Mouse (Mus musculus): Measurements from ENCODE around the gene Polr3gl. TPM values are rescaled to one million over a fixed set of nuclear protein-coding genes. Genes with fewer than 3 reads are reported as not detected.
A peak's percentile ranks its signal among the peaks of the same experiment; 100 is the strongest.

Gene Polr3gl
- polyA plus RNA-seq, 1 experiment, result 44.5 TPM

DNA sequence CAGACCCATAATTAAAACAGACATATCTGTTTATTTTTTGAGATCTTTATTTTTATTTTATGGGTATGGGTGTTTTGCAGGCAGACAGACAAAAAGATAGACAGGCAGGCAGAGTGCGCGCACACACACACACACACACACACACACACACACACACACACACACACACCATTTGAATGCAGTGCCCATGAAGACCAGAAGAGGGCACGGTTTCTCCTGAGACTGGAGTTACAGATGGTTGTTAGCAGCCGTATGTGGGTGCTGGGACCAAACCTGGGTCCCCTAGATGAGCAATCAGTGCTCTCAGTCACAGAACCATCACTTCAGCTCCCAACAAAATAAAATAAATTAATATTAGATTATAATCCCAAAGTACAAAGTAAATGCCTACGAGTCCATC, 10.6 kb downstream of the Polr3gl start:
- Histone ChIP-seq H3K4me1 (ENCODE audit: control insufficient read depth, insufficient read depth, low read length) (peaks cover 2% of the 10 kb centered on the region; the same call in 1 of the 2 replicates), H3K4me3 (ENCODE audit: insufficient read depth, low read length) (no peak overlapping the region), H3K27ac (ENCODE audit: insufficient read depth, low read length) (no peak overlapping the region)
- TF ChIP-seq POLR2A (IDR thresholded peaks at IDR 0.05; ENCODE audit: extremely low read depth, insufficient read depth, low read length), result no peak
- no peak for TF ChIP-seq CTCF (IDR thresholded peaks at IDR 0.05; ENCODE audit: extremely low read depth, insufficient read depth, low read length)

DNA sequence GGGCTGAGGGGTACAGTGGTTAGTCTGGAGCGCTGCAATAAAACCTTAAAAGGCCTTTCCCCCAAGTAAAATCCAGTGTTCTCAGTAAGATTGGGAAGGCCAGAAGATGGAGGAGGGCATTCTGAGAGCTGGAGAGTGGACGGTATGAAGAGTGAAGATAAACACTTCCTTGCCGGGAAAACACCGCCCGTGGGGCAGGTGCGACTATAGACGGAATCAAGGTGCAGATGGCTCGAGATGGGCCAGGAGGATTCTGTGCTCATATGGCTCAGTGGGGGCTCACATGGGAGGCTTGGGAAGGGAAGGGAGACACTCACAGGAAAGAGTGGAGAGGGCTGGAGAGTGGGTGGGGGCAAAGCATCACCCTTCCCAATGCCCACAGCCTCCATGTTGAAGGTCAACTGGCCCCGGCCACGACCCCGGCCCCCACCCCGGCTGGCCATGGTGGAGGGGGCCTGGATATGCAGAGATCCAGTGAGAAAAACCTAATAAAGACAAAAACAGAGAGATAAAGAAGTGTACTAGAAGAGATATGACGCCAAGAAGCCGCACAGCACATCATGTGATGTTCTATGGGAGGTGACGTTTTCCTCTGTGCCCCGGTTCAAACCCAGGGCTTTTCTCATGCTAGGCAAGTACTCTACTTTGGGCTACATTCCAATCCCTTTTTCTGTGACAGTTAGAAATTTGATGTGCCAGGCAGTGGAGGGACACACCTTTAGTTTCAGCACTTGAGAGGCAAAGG, 12.0 kb downstream of the Polr3gl start:
- TF ChIP-seq POLR2A (IDR thresholded peaks at IDR 0.05; ENCODE audit: extremely low read depth, insufficient read depth, low read length), result no peak
- no peak for TF ChIP-seq CTCF (IDR thresholded peaks at IDR 0.05; ENCODE audit: extremely low read depth, insufficient read depth, low read length)
- peaks cover 6% of the 10 kb centered on the region for H3K4me1 ChIP-seq (ENCODE audit: control insufficient read depth, insufficient read depth, low read length)
- no peak overlapping the region for H3K4me3 ChIP-seq (ENCODE audit: insufficient read depth, low read length)
- no peak overlapping the region for H3K27ac ChIP-seq (ENCODE audit: insufficient read depth, low read length)

DNA sequence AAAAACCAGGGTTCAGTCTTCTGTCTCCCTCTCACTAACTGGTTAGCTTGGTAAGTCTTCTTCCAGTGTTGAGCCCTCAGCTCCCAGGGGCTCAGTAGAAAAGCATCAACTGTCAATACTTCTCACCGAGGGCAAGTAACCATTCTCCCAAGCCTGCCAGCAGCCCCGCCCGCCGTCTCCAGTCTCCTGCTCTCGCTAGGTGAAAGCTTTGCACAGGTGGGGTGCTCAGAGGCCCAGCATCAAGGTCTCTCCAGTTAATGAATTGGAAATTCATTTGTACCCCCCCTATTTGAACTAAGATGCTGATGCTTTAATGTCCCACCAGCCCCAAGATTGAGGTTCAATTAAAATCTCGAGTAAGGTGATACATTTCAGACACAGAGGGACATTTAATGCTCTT, 12.8 kb downstream of the Polr3gl start:
- TF ChIP-seq POLR2A (IDR thresholded peaks at IDR 0.05; ENCODE audit: extremely low read depth, insufficient read depth, low read length) (no peak), CTCF (IDR thresholded peaks at IDR 0.05; ENCODE audit: extremely low read depth, insufficient read depth, low read length) (no peak)
- H3K4me3 ChIP-seq (ENCODE audit: insufficient read depth, low read length), result no peak overlapping the region
- no peak overlapping the region for H3K27ac ChIP-seq (ENCODE audit: insufficient read depth, low read length)
- H3K4me1 ChIP-seq (ENCODE audit: control insufficient read depth, insufficient read depth, low read length), result peaks cover 6% of the 10 kb centered on the region

DNA sequence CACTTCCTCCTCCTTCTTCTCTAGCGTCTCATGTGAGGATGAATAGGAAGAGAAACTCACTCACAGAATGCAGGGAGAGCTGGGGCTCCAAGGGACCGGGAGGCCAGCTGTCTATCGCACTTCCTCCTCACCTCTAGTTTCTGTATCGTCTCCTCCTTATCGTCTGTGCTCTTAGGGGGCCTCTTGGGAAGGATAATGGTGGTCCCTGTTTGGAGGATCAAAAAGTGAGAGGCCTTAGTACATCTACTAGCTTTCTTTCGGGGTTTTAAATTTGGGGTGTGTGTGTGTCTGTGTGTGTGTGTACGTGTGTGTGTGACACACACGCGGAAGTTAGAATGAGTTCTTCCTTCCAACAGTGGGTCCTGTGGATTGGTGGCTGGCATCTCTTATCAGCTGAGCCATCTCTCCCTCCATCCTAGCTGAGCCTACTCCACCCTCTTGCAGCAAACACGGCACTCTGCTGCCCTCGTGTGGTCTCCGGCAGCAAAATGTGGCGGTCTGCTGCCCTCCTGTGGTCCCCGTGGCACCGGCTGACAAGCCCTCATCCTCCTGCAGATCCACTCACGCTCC, 14.0 kb downstream of the Polr3gl start:
- Histone ChIP-seq H3K4me3 (ENCODE audit: insufficient read depth, low read length) (0 out of 2 replicates have a peak overlapping the region, but pooled peaks have one; percentile 2), H3K4me1 (ENCODE audit: control insufficient read depth, insufficient read depth, low read length) (peaks cover 6% of the 10 kb centered on the region), H3K27ac (ENCODE audit: insufficient read depth, low read length) (no peak overlapping the region)
- TF ChIP-seq CTCF (IDR thresholded peaks at IDR 0.05; ENCODE audit: extremely low read depth, insufficient read depth, low read length) (peak; percentile 100), POLR2A (IDR thresholded peaks at IDR 0.05; ENCODE audit: extremely low read depth, insufficient read depth, low read length) (0 out of 2 replicates have a peak, but pooled peaks have one; percentile 19)

DNA sequence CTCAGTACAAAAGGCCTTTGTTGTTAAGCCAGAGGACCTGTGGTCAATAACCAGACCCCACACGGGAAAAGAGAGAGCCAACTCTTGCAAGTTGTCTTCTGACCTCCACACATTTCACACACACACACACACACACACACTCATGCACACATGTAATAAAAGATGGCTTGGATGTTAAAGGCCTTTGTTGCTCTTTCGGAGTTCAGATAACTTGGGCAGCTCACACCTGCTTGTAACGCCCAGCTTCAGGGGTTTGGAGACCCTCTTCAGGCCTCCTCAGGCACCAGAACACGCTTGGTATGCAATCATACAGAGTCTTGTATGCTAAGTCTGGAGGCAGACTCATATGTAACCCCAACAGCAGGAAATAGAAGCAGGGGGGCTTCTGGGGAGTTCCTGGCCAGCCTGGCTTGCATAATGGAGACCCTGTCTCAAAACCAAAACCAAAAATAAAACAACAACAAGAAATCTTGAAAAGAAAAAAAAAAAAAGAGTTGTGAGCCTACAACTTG, 14.7 kb downstream of the Polr3gl start:
- peaks cover 6% of the 10 kb centered on the region for H3K4me1 ChIP-seq (ENCODE audit: control insufficient read depth, insufficient read depth, low read length)
- 0 out of 2 replicates have a peak overlapping the region, but pooled peaks have one; percentile 22 for H3K27ac ChIP-seq (ENCODE audit: insufficient read depth, low read length)
- TF ChIP-seq POLR2A (IDR thresholded peaks at IDR 0.05; ENCODE audit: extremely low read depth, insufficient read depth, low read length), result no peak
- no peak for TF ChIP-seq CTCF (IDR thresholded peaks at IDR 0.05; ENCODE audit: extremely low read depth, insufficient read depth, low read length)
- no peak overlapping the region for H3K4me3 ChIP-seq (ENCODE audit: insufficient read depth, low read length)

DNA sequence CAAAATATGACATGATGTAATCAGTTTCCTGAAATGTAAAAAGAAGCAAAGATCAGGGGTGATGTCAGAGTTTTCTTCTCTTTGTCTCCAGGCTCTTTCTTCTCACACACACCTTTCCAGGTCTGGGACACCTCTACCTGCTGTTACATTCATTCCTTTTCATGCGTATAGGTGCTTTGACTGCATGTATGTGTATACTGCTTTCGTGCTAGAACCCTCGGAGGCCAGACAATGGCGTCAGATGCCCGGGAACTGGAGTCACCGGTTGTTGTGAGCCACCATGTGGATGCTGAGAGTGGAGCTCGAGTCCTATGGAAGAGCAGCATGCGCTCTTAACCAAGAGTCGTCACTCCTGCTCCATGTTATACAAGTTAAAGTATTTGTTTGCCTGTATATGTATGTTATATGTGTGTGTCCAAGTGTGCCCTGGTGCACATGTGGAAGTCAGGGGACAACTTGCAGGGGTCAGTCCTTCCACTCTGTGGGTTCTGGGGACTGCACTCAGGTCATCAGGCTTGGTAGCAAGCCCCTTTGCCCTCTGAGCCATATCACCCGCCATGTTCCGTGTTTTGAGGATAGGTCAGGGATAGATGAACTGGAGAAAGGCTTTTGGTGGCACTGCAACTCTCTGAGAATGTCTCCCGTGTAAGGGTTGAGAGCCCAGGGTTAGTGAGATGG, 15.3 kb downstream of the Polr3gl start:
- Histone ChIP-seq H3K4me1 (ENCODE audit: control insufficient read depth, insufficient read depth, low read length) (peaks cover 6% of the 10 kb centered on the region), H3K27ac (ENCODE audit: insufficient read depth, low read length) (0 out of 2 replicates have a peak overlapping the region, but pooled peaks have one; percentile 22), H3K4me3 (ENCODE audit: insufficient read depth, low read length) (no peak overlapping the region)
- TF ChIP-seq CTCF (IDR thresholded peaks at IDR 0.05; ENCODE audit: extremely low read depth, insufficient read depth, low read length) (no peak), POLR2A (IDR thresholded peaks at IDR 0.05; ENCODE audit: extremely low read depth, insufficient read depth, low read length) (no peak)

GRCm38 (mm10) chr3:96577566-96577965, 16.4 kb downstream of the Polr3gl start:
- Histone ChIP-seq H3K4me1 (ENCODE audit: control insufficient read depth, insufficient read depth, low read length) (peaks cover 6% of the 10 kb centered on the region), H3K27ac (ENCODE audit: insufficient read depth, low read length) (peak overlapping the region; percentile 90), H3K4me3 (ENCODE audit: insufficient read depth, low read length) (no peak overlapping the region)
- no peak for TF ChIP-seq POLR2A (IDR thresholded peaks at IDR 0.05; ENCODE audit: extremely low read depth, insufficient read depth, low read length)

GRCm38 (mm10) chr3:96576690-96577541, 17.1 kb downstream of the Polr3gl start, which contains the start of gene Gm16253:
Gene Gm16253 (plus strand): TSS chr3:96576984.
- H3K27ac ChIP-seq (ENCODE audit: insufficient read depth, low read length), result peak within 1 kb of the TSS; percentile 90
- TF ChIP-seq POLR2A (IDR thresholded peaks at IDR 0.05; ENCODE audit: extremely low read depth, insufficient read depth, low read length), result peak; percentile 58
- TF ChIP-seq CTCF (IDR thresholded peaks at IDR 0.05; ENCODE audit: extremely low read depth, insufficient read depth, low read length), result no peak
- H3K4me1 ChIP-seq (ENCODE audit: control insufficient read depth, insufficient read depth, low read length), result peaks cover 6% of the 10 kb centered on the region
- H3K4me3 ChIP-seq (ENCODE audit: insufficient read depth, low read length), result no peak within 1 kb of the TSS
